Mouse (Mus musculus) heart, adult 2 months (tissue): ENCODE measurements around the gene Mfsd5. TPM values are rescaled to one million over a fixed set of nuclear protein-coding genes. Genes with fewer than 3 reads are reported as not detected.

Source experiments
- DNase-seq, 2 experiments: peaks; one replicate each; pipeline ENCODE4 v3.0.0; 2021
- H3K27ac ChIP-seq: fragments of 200-600 bp; 2 replicates; pipeline ENCODE4 v1.8.1; 2022
- H3K27me3 ChIP-seq: fragments of 200-500 bp; 2 replicates; pipeline ENCODE4 v1.6.1; 2012; ENCODE audit warnings: mild to moderate bottlenecking, low read length, inconsistent platforms, mixed read lengths; ENCODE audit not compliant: control insufficient read depth, insufficient read depth
- H3K36me3 ChIP-seq: fragments of 200-500 bp; 2 replicates; pipeline ENCODE4 v1.6.1; 2012; ENCODE audit warnings: low read length, inconsistent platforms; ENCODE audit not compliant: control insufficient read depth, insufficient read depth
- H3K4me1 ChIP-seq: fragments of 200-500 bp; 2 replicates; pipeline ENCODE4 v1.6.1; 2011; ENCODE audit warnings: low read length; ENCODE audit not compliant: control insufficient read depth, insufficient read depth
- H3K4me3 ChIP-seq: fragments of 200-600 bp; 2 replicates; pipeline ENCODE4 v1.8.1; 2022
- H3K79me2 ChIP-seq: fragments of 200-500 bp; replicated peaks from 2 replicates; pipeline ENCODE4 v1.6.1; 2012; ENCODE audit warnings: mild to moderate bottlenecking, inconsistent platforms, low read length, moderate library complexity, mixed read lengths; ENCODE audit not compliant: control insufficient read depth, insufficient read depth
- H3K9ac ChIP-seq: fragments of 200-500 bp; 2 replicates; pipeline ENCODE4 v1.6.1; 2012; ENCODE audit warnings: low read depth, mild to moderate bottlenecking, control low read depth, inconsistent platforms, low read length, mixed read lengths
- CTCF ChIP-seq: fragments of 200-600 bp; IDR thresholded peaks from 2 replicates; pipeline ENCODE4 v1.8.1; 2022; ENCODE audit warnings: antibody characterized with exemption, mild to moderate bottlenecking, moderate library complexity
- EP300 ChIP-seq: fragments of 200-500 bp; IDR thresholded peaks from 2 replicates; pipeline ENCODE4 v1.6.1; 2011; ENCODE audit warnings: low read depth, low read length, control low read depth; ENCODE audit not compliant: insufficient read depth
- POLR2A ChIP-seq: fragments of 200-500 bp; IDR thresholded peaks from 2 replicates; pipeline ENCODE4 v1.6.1; 2011; ENCODE audit warnings: mild to moderate bottlenecking, low read depth, low read length, control low read depth; ENCODE audit not compliant: insufficient read depth
- WGBS: fragments of 180-500 bp; shearing (Covaris S2); methylation state at CpG from one replicate; pipeline ENCODE4 v1.1.7; 2018; 5-methylcytosine and 5-hydroxymethylcytosine counted together
- intact Hi-C: fragments of 180-260 bp; cut with DNase I; formaldehyde crosslinking; loops from one replicate; pipeline ENCODE4 v1.15.1; 2025
- polyA plus RNA-seq: library from polyadenylated mRNA; depleted of rRNA; stranded (reverse); fragments of >200 nt; gene quantifications from 2 replicates; pipeline ENCODE4 v1.2.3, GENCODE M21; 2012
- total RNA-seq, 2 experiments: library from RNA; stranded (reverse); gene quantifications; 2 replicates each; pipeline ENCODE4 v1.2.3; 2021

Gene Mfsd5
- total and polyA plus RNA-seq, 3 experiments, result 17.0 to 37.8 (median 19.4) TPM

GRCm38 (mm10) chr15:102270274-102270960 lies 8.8 kb upstream of the Mfsd5 start, which contains the start of gene Gm9918:
Gene Gm9918 (plus strand): TSS chr15:102270563.
- no peaks in the 10 kb centered on the region for H3K79me2 ChIP-seq
- H3K9ac ChIP-seq, result no peak within 1 kb of the TSS
- peaks cover 2% of the 10 kb centered on the region; the same call in 1 of the 2 replicates for H3K27me3 ChIP-seq
- no peak for DNase-seq
- WGBS, result 38% methylated on average over 21 of the region's 21 CpGs
- H3K36me3 ChIP-seq, result no peaks in the 10 kb centered on the region
- no peaks in the 10 kb centered on the region for H3K4me1 ChIP-seq
- intact Hi-C loops, result no loop called here
- no peak within 1 kb of the TSS for H3K27ac ChIP-seq
- TF ChIP-seq EP300 (no peak), CTCF (no peak), POLR2A (no peak)
- H3K4me3 ChIP-seq, result no peak within 1 kb of the TSS

DNA sequence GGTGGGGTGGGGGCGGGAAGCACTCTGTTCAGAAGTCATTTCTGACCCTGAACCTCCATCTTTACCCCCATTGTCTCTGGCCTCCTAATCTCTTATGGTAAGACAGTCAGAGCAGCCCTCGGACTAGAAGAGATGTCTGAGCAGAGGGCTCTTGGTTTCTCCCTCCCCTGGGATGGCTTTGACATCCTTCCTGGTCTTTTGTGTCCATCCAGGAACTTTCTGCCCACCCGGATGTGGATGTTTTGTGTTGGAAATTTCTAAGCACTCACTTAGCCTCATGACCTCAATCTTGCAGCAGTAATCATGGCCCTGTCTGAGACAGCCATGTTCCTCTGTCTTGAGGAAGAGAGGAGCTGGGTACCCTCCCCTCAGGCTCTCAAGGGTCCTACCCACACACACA lies 7.8 kb upstream of the Mfsd5 start:
- H3K27ac ChIP-seq, result no peak overlapping the region
- H3K4me1 ChIP-seq, result no peaks in the 10 kb centered on the region
- H3K9ac ChIP-seq, result no peak overlapping the region
- no peak for DNase-seq
- H3K27me3 ChIP-seq, result peaks cover 2% of the 10 kb centered on the region; the same call in 1 of the 2 replicates
- intact Hi-C loops, result no loop called here
- H3K79me2 ChIP-seq, result no peaks in the 10 kb centered on the region
- no peaks in the 10 kb centered on the region for H3K36me3 ChIP-seq
- 29% methylated on average over 3 of the region's 3 CpGs for WGBS
- no peak overlapping the region for H3K4me3 ChIP-seq
- TF ChIP-seq POLR2A (no peak), CTCF (no peak), EP300 (no peak)

DNA sequence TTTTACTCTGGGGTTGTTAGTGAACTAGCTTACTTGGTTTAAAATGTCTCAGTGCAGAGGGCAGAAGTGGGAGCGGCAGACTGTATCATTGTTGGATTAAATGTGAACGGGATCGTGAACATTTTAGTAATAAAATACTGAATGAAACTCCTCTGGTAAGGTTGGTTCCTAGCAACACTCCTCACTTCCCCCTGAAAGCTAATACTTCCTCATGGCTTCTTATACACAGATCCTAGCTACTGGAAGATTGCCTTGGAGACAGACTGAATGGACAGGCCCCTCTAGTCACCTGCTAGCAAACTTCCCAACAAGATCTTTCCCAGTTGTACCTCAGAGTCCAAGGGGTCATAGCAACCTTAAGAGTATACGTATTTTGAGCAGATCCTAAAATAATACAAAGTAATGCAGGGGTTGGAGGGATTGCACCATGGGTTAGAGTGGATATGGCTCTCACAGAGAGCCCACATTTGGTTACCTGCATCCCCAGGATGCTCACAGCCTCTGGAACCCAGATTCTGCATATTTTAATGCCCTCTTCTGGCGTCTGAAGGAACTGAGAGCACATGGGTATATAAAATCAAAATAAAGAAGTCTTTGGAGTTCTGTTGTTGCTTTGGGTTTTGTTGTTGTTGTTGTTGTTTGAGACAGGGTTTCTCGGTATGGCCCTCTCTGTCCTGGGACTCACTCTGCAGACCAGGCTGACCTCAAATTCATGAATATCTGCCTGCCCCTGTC lies 5.1 kb upstream of the Mfsd5 start:
- 69% methylated on average over 6 of the region's 6 CpGs for WGBS
- Histone ChIP-seq H3K4me1 (0 out of 2 replicates have a peak, but pooled peaks cover 1% of the 10 kb centered on the region), H3K79me2 (no peaks in the 10 kb centered on the region), H3K36me3 (no peaks in the 10 kb centered on the region), H3K9ac (no peak overlapping the region), H3K27ac (no peak overlapping the region), H3K27me3 (peaks cover 2% of the 10 kb centered on the region; the same call in 1 of the 2 replicates), H3K4me3 (no peak overlapping the region)
- intact Hi-C loops, result no loop called here
- DNase-seq, result no peak
- TF ChIP-seq CTCF (peak; percentile 45), POLR2A (no peak), EP300 (no peak)

DNA sequence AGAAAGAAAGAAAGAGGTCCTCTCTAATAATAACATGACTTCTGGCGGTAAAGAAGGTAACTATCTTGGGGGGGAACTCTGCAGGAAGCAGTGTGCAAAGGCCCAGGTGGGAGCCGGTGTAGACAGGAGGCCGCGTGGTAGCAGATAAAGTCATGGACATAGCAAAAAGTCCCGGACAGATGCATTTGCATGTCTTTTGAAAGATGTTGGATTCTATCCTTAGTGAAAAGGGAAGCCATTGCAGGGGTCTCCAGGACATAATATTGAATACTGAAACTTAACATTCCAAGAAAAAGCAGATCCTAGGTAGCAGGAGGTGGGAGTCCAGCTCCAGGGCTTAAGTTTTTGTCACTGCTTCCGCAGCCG lies 545 bp upstream of the Mfsd5 start:
- H3K4me1 ChIP-seq, result peaks cover 8% of the 10 kb centered on the region; the same call in 1 of the 2 replicates
- no peaks in the 10 kb centered on the region for H3K36me3 ChIP-seq
- peaks cover 2% of the 10 kb centered on the region; the same call in 1 of the 2 replicates for H3K79me2 ChIP-seq
- H3K27ac ChIP-seq, result peak overlapping the region; percentile 95
- 36% methylated on average over 7 of the region's 7 CpGs for WGBS
- TF ChIP-seq POLR2A (no peak), EP300 (no peak), CTCF (no peak)
- H3K4me3 ChIP-seq, result peak overlapping the region; percentile 91
- H3K27me3 ChIP-seq, result no peaks in the 10 kb centered on the region
- no peak for DNase-seq
- intact Hi-C loops, result loop anchor here (1.0 to 2.0 kb wide), 2 partner anchors 30 to 39 kb away; no protein-coding TSS in a partner anchor
- H3K9ac ChIP-seq, result peak overlapping the region; percentile 55

DNA sequence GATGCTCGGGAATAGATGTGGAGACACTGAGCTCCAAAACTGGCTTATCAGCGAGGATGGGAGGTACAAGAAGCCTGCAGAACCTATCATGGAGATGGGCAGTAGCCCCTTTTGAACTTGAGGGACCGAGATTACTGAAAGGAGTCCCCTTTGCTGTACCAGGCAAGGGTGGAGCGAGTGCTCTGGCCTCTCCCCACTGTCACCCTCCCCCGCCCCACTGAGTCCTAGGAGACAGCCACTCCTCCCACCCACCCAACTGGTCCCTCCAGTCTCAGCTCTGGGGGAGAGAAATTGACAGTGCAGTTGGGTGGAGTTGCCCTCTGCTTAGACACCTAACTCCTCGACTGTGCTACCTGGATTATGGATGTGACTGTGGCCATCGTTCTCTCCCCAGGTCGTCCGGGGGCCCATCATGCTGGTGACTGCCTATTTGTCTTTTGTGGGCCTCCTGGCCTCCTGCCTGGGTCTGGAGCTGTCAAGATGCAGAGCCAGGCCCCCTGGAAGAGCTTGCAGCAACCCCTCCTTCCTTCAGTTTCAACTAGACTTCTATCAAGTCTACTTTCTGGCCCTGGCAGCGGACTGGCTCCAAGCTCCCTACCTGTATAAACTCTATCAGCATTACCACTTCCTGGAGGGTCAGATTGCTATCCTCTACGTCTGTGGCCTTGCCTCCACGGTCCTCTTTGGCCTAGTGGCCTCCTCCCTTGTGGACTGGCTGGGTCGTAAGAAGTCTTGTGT lies 698 bp downstream of the Mfsd5 start:
- WGBS, result 24% methylated on average over 13 of the region's 13 CpGs

More for the DNA sequence above, 698 bp downstream of the Mfsd5 start:
- Histone ChIP-seq H3K4me1 (peaks cover 8% of the 10 kb centered on the region; the same call in 1 of the 2 replicates), H3K27ac (peak overlapping the region; percentile 95), H3K4me3 (peak overlapping the region; percentile 91), H3K79me2 (peaks cover 2% of the 10 kb centered on the region; the same call in 1 of the 2 replicates), H3K36me3 (no peaks in the 10 kb centered on the region), H3K27me3 (no peaks in the 10 kb centered on the region), H3K9ac (peak overlapping the region; percentile 99)
- no peak for TF ChIP-seq CTCF
- no peak for TF ChIP-seq EP300
- TF ChIP-seq POLR2A, result no peak
- intact Hi-C loops, result loop anchor here (1.0 to 10.0 kb wide), 3 partner anchors 31 to 165 kb away; partner anchors contain the start of gene Amhr2
- DNase-seq, result no peak
